Mouse (Mus musculus) gastrocnemius, postnatal 4 days (tissue): ENCODE data around the gene Rflna. TPM values are rescaled to one million over a fixed set of nuclear protein-coding genes. Genes with fewer than 3 reads are reported as not detected.
A peak's percentile ranks its signal among the peaks of the same experiment; 100 is the strongest.

Experiments used
- DNase-seq, 2 experiments: peaks; one replicate each; pipeline ENCODE4 v3.0.0; 2021 to 2022; ENCODE audit warnings: low spot score in 2 of 2, mixed read lengths in 2 of 2
- total RNA-seq, 2 experiments: library from RNA; stranded (reverse); gene quantifications; 2 replicates each; pipeline ENCODE4 v1.2.3; 2021

Rflna gene
- total RNA-seq, 2 experiments from 2014 or later, result 2.0 to 2.3 TPM

DNA sequence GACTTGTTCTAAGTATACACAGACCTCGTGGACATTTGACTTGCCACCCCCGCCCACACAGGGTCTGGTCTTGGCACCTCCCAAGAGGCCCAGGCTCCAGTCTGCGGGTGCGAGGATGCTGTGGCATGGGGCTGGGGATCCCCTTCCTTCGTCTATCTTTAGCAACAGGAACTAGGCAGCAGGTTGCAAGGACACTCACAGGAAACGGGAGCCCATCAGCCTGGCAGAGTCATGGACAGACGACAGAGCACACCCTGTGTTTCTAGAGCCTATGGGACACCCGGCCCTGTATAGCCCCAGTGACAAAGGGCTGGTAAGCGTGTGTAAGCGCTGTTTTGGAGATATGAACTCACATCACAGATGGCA, 49.2 kb downstream of the Rflna start:
- DNase-seq, result no peak

DNA sequence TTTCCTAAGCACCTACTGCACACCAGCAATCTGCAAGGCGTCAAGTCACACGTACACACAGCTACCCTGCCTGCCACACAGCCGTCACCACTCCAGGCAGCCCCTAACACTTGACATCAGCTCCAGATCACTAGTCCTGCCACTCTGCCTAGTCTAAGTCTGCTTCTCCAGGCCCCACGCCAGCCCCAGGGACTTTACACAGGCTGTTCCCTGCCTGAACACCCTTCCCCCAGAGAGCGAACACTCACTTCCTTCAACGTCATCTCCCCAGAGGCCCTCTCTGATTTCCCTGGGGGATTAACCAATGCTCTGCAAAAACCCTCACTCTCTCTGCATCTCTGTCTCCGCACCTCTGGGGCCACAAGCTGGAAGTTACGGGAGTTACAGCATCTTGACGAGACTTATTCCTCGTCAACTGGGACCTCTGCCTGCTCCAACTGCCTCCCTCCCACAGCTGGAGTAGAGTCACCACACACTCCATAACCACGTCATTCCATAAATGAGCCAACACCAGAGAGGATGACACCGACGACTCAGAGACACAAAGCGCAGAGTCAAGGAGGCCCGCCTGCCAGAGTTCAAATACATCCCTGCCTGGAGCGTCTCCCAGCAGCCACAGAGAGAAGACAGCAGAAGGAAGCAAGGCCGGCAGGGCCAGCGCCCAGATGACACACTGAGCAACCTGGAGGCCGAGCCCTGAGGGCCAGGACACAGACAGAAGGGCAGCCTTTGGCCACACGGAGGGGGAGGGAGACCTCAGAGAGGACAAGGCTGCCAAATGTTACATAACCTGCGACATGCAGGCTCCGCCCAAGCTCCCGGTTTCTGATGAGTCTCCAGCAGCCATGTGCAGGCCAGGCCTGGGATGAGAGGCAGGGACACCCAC, 49.8 kb downstream of the Rflna start:
- peak in 1 of 2 experiments; percentile 64 for DNase-seq

DNA sequence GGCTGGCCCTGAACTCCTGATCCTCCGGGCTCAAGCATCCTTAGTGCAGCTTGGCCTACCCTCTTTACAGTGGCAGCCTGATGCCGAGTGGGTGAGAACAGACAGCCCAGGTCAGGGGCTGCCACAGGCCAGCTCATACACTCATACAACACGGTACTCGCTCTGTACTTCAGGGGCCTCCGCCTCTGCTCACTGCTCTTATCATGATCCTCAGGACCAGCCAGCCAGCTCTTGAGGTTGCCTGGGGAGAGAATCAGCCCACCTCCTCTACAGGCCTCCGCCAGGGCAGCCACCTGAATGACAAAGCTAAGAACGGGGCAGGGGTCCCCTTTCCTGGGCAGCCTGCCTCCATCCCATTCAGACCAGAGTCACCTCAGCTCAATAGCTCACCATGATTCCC, 50.6 kb downstream of the Rflna start:
- no peak for DNase-seq

DNA sequence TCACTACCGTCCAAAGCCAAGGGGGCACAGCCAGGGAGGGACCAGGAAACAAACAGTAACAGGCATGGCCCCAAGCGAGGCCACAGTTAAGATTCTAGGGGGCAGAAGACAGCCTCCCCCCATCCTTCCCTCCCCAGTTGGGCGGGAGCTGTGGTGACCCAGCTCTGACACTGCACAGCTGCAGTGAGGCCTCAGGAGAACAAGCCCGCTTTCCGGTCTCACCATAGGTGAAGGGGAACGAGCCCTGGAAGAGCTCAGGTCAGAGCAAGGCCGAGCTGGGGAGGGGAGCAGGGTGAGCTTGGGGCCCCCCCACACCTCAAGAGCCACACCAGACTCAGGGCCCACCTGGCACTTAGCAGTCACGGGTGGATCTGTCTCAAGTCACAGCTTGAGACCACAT, 52.9 kb downstream of the Rflna start:
- no peak for DNase-seq

DNA sequence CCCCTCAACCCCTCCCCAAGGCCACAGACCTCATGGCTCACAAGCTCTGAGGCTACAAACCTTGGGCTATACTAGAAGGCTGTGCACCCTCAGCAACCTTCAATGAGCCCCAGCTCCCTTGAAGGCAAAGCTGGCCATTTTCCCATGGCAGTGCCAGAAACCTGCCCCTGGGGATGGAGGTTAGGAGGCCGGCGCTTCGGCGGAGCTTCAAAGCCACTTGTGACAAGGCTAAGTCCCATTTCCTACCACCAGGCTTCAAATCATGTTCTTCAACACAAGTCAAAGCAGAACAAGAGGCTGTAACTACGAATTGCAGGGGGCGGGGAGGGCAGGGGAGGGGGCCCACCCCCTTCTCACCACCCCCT, 53.3 kb downstream of the Rflna start:
- DNase-seq, result no peak

DNA sequence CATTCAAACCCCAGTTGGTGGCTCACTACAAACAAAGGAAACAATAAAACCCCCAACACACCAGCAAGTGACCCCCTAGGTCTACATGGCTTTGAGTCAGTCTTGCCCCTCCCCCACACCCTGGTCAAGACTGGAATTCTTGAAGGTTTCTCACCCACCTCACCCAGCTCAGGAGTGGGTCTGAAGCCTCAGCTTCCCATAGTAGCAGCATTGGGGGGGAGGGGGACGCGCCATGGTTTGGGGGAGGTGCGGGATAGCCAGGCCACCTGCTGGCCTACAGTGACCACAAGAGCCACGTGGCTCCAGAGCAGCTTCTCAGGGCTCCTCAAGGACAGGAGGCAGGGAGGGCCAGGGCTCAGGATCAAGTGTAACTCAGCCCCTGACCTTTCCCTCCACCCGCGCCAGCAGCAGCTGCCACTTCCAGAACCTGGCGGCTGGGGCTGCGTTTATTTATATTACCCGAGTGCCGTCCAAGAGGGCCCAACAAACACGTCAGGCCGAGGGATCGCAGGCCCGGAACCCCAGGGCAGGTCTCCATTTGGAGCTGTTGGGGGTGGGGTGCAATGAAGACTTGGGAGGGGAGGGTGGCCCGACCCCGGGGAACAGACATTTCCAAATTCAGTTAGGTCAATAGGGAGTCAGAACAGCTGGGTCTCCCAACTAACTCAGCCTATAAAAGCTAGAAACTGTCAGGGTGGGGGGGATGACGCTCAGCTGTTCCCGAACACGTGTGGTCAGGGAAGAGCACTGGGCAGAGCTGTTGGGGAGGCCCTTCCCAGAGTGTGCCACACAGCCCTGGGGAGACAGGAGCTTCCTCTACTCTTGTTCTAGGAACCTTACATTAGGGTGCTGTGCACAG, 53.9 kb downstream of the Rflna start:
- DNase-seq, result peak; percentile 38 to 77

DNA sequence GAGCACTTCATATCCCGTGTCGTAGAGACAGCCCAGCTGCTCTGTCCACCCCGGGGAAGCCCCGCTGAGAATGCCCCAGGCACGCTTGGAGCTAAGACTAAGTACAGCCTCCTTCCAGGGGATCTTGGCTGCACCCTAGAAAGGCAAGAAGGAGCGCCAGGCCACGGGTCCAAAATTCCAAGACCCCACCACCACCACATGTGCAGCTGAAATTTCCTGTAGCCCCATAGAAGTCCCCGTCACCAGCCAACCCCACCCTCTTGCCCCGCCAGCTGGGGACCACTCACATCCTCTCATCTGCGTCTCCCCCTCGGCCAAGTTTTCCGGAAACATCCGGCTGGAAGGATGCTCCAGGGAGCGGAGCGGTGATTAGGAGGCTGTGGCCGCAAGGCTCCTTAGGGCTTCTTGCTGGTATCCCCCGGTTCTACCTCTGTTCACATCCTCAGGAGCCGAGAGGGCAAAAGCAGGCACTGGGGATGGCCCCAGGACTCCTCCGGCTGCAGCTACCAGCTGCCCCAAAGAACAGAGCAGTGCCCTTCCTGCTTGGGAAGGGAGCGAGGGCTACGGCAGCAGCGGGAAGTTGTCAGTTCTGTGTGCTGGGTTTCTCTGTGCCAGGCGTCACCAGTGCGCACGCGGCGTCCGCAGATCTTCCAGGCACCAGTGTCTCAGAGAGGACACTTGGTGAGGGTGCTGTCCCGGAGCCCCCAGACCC, 54.7 kb downstream of the Rflna start:
- peak; percentile 49 to 59 for DNase-seq

DNA sequence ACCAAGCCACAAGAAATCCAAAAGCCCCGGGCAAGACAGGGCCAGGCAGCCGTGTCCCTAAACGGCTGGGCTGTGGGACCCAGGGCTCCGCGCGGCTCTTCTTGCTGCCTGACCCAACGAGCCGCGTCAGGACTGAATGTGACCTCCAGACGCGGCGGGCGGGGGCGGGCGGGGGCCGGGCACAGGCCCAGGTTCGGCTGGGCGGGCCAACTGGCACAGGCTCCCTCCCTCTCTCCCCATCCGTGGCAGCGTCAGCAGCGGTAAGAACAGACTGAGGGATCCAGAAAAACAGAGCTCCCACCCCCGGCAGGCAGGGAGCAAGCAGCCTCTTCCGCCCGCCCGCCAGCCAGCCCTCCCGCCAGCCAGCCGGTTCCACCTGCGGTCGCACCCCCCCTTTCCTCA, 55.2 kb downstream of the Rflna start:
- DNase-seq, result peak; percentile 73 to 76

Other genes with a start within 250 kb of the Rflna start
- gene Ccdc92, start 140.8 kb upstream of the Rflna start, total RNA-seq, result under 1 TPM; 0.49 to 0.60 TPM
- 10 to 100 TPM; 35.5 to 35.6 TPM for gene Zfp664, start 140.5 kb upstream of the Rflna start, total RNA-seq
- 100 to 1,000 TPM; 168 to 179 TPM for gene Ncor2, start 176.0 kb downstream of the Rflna start, total RNA-seq